Mouse (Mus musculus) heart, postnatal 0 days (tissue): Measurements from ENCODE around the gene Gpr153.

Source experiments
- CTCF ChIP-seq: IDR thresholded peaks from 2 replicates; pipeline ENCODE4 v1.5.1; 2016; ENCODE audit warnings: antibody characterized with exemption, control low read depth, low read depth
- EP300 ChIP-seq: IDR thresholded peaks from 2 replicates; pipeline ENCODE4 v1.6.1; 2016; ENCODE audit warnings: antibody characterized with exemption, low read depth

GRCm38 (mm10) chr4:152231326-152231725 is 42.7 kb upstream of the Gpr153 start:
- no peak for TF ChIP-seq CTCF
- no peak for TF ChIP-seq EP300
